Mouse (Mus musculus) gastrocnemius, postnatal 14 days (tissue): ENCODE data around the gene Olfr68. TPM values are rescaled to one million over a fixed set of nuclear protein-coding genes. Genes with fewer than 3 reads are reported as not detected.
"Not testable (repeated sequence)": the region's sequence is repeated elsewhere in the genome, so short reads cannot be mapped to it uniquely, and the experiment has no call there.

ENCODE experiments used
- DNase-seq: peaks from one replicate; pipeline ENCODE4 v3.0.0; 2021; ENCODE audit warnings: mixed read lengths
- intact Hi-C: fragments of 180-260 bp; cut with DNase I; formaldehyde crosslinking; loops from one replicate; pipeline ENCODE4 v1.15.1; 2025; ENCODE audit warnings: low total_unique reads
- long read RNA-seq, 2 experiments: library from polyadenylated mRNA; stranded (forward); transcript quantifications; one replicate each; pipeline ENCODE4 v2.0.0; 2021
- total RNA-seq, 2 experiments: library from RNA; stranded (reverse); gene quantifications; 2 replicates each; pipeline ENCODE4 v1.2.3; 2021

Olfr68 gene
- total RNA-seq, result not detected
- long read RNA-seq, experiment 1, result 0 reads
- long read RNA-seq, experiment 2, result 0 reads

- intact Hi-C loops, result no loop called here
- no peak for DNase-seq
Observed at GRCm38 (mm10) chr7:103779598-103779997, at the start of gene Olfr68. Olfr68 (minus strand) TSS chr7:103779698.

GRCm38 (mm10) chr7:103827808-103828207 lies 48.3 kb upstream of the Olfr68 start, which contains the start of gene Hbb-bs:
Hbb-bs (minus strand) TSS chr7:103828096.
- intact Hi-C loops, result no loop called here
- no peak for DNase-seq

- intact Hi-C loops, DNase-seq: not testable (repeated sequence)
Observed at GRCm38 (mm10) chr7:103827139-103827538, 47.6 kb upstream of the Olfr68 start.

- no peak for DNase-seq
- intact Hi-C loops, result no loop called here
Observed at GRCm38 (mm10) chr7:103826255-103826887, 46.9 kb upstream of the Olfr68 start.

- intact Hi-C loops, result no loop called here
- DNase-seq, result no peak
Observed at GRCm38 (mm10) chr7:103825536-103826254, 46.2 kb upstream of the Olfr68 start.

GRCm38 (mm10) chr7:103824597-103824996 lies 45.1 kb upstream of the Olfr68 start:
- no peak for DNase-seq
- intact Hi-C loops, result no loop called here

GRCm38 (mm10) chr7:103815085-103815484 lies 35.6 kb upstream of the Olfr68 start:
- DNase-seq, intact Hi-C loops: not testable (repeated sequence)

GRCm38 (mm10) chr7:103813766-103814165 lies 34.3 kb upstream of the Olfr68 start, which contains the start of gene Hbb-bt:
Hbb-bt (minus strand) TSS chr7:103813996.
- DNase-seq, result no peak
- intact Hi-C loops, result no loop called here

GRCm38 (mm10) chr7:103813152-103813551 lies 33.7 kb upstream of the Olfr68 start:
- DNase-seq, intact Hi-C loops: not testable (repeated sequence)

GRCm38 (mm10) chr7:103812174-103812573 lies 32.7 kb upstream of the Olfr68 start:
- DNase-seq, result no peak
- intact Hi-C loops, result no loop called here

GRCm38 (mm10) chr7:103811223-103811845 lies 31.8 kb upstream of the Olfr68 start:
- intact Hi-C loops, result no loop called here
- DNase-seq, result no peak

- intact Hi-C loops, result no loop called here
- DNase-seq, result no peak
Observed at GRCm38 (mm10) chr7:103810746-103811145, 31.2 kb upstream of the Olfr68 start.

GRCm38 (mm10) chr7:103810296-103810695 lies 30.8 kb upstream of the Olfr68 start:
- DNase-seq, result no peak
- intact Hi-C loops, result no loop called here

GRCm38 (mm10) chr7:103809801-103810155 lies 30.3 kb upstream of the Olfr68 start:
- intact Hi-C loops, result no loop called here
- DNase-seq, result no peak

GRCm38 (mm10) chr7:103808971-103809800 lies 29.7 kb upstream of the Olfr68 start:
- no peak for DNase-seq
- intact Hi-C loops, result no loop called here

- intact Hi-C loops, DNase-seq: not testable (repeated sequence)
Observed at GRCm38 (mm10) chr7:103808120-103808519, 28.6 kb upstream of the Olfr68 start.

GRCm38 (mm10) chr7:103806856-103807255 lies 27.4 kb upstream of the Olfr68 start:
- intact Hi-C loops, result no loop called here

GRCm38 (mm10) chr7:103792669-103793388 lies 13.3 kb upstream of the Olfr68 start:
- intact Hi-C loops, result no loop called here
- no peak for DNase-seq

More at GRCm38 (mm10) chr7:103806856-103807255, 27.4 kb upstream of the Olfr68 start:
- DNase-seq, result no peak

GRCm38 (mm10) chr7:103791721-103792120 lies 12.2 kb upstream of the Olfr68 start, which contains the start of gene Olfr67:
Olfr67 (minus strand) TSS chr7:103791821.
- DNase-seq, result no peak
- intact Hi-C loops, result no loop called here
